Mouse (Mus musculus): ENCODE measurements around the gene Slc7a8.

DNA sequence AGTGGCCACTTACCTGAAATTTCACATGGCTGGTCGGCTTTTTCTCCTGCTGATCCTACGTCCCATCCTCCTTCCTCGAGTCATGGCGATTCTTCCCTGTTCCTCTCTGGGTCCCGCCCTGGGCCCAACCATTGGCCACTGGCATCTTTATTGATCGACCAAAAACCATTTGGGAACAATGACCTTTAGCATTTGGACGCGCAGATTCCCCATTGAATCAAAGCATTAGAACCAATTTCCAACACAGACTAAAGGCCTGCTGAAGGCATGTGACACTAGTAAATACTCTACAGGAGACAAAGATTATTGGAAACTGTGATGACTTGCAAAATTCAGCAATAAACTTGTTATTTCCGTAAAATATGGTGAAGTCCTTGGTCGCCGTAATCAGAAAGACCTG is 61.7 kb downstream of the Slc7a8 start:
- TF ChIP-seq CTCF (IDR thresholded peaks at IDR 0.05; ENCODE audit: borderline replicate concordance, extremely low read depth, insufficient read depth, insufficient read length) (no peak), POLR2A (IDR thresholded peaks at IDR 0.05; ENCODE audit: borderline replicate concordance, extremely low read depth, insufficient read depth, insufficient read length, poor library complexity, severe bottlenecking) (no peak)

Measured in brain, embryonic 14.5 days (tissue).